Mouse (Mus musculus): ENCODE data around the gene Rap1b.
"Not testable (repeated sequence)": the region's sequence is repeated elsewhere in the genome, so short reads cannot be mapped to it uniquely, and the experiment has no call there.

The Rap1b gene

DNA sequence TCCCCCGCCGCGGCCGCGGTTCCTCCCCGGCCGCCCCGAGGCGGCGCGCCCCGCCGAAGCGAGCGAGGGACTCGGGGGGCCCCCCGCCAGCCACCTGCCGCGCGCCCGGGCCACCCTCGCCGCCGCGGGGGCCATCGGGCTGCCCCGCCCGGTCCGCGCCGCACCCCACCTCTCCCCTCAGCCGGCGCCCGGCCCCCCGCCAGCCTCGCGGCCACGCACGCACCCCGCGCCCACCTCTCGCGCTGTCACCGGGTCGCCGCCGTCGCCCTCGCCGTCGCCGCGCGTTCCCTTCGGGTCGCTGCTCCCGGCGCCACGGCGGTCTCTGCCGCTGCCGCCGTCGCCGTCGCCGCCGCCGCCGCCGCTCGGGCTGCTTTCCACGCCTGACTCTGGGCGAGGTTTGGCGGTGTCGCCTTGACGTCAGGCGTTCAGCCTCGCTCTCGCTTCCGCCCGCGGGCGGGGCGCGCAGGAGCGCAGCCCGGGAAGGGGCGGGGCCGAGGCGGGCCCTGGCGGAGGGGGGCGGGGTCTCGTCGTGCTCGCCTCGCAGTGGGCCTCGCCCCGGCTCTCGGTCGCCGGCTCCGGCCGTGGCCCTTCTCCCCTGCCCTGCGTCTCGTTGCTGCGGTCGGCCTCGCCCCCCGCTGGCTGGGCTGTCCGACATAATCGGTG, at the start of gene Rap1b:
TSS of gene Rap1b (minus strand) at position 439 of the 663 bp plus-strand sequence.
- DNase-seq (ENCODE audit: low read depth), result peak; percentile 95

- DNase-seq (ENCODE audit: low read depth), result no peak
Measured at GRCm38 (mm10) chr10:117895186-117895585, 49.4 kb upstream of the Rap1b start.

DNA sequence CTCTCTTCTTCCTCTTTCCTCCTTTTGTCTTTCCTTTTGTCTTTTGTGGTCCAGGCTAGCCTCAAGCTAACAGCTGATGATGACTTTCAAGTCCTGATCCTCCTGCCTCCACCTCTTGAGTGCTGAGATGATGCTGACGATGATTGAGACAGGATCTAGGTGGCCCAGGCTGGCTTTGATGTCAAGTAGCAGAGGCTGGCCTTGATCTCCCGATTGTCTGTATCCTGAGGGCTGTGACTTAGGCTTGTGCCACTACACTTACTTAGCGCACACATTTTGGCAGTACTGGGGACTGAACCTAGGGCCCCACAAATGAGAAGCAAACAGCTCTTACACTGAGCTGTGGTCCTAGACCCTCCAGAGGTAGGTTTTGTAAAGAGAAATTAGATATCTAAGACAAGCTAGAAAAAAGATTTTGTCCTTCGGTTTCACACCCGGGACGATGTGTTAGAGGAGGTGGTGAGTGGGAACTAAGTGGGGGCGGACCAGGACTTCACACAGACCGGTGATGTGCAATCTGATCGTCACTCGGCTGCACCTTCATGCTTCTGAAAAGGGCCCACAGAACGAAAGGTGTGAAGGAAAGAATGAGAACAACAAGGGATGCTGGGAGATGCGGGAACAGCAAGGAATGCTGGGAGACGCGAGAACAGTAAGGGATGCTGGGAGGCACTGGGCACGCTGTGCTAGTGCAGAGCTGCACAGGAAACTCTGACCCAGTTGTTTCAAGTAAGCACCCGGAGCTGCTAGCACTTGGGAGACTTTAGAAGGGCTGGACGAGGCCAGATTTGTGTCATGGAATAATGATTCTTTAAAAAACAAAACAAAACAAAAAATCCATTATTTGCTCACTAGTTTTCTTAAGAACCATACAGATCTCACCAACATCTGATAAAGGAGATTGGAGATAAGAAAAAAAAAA, 48.5 kb upstream of the Rap1b start:
- DNase-seq (ENCODE audit: low read depth), result peak; percentile 67

DNA sequence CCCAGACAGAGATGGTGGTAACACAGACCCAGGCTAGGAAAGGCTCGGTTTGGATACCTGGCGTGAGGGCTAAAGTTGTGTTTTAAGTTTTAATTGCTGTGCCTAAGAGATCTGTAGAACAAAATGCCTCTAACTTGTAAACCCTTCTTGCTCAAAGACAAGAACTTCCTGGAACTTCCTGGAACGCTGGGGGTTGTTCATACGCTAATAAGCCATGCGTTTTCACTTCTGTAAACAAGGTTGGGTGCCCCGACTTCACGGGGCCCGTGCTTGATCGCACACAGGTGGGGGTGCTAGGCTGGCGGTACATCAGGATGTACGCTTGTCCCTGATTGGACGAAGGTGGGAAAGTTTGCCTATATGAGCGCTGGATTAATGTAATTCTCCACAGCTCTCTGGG, 47.3 kb upstream of the Rap1b start:
- not testable (repeated sequence) for DNase-seq (ENCODE audit: low read depth)

DNA sequence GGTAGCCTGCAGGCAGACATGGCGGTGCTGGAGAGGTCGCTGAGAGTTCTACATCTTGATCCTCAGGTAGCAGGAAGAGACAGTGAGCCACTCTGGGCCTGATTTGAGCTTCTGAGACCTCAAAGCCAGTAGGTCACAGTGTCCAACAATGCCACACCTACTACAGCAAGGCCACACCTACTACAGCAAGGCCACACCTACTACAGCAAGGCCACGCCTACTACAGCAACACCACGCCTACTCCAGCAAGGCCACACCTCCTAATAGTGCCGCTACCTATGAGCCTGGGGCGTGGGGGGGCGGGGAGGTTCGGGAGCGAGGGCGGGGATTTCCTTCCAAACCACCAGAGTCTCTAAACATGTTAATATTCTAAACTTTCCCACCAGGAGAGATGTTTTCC, 45.5 kb upstream of the Rap1b start:
- DNase-seq (ENCODE audit: low read depth), result no peak

DNA sequence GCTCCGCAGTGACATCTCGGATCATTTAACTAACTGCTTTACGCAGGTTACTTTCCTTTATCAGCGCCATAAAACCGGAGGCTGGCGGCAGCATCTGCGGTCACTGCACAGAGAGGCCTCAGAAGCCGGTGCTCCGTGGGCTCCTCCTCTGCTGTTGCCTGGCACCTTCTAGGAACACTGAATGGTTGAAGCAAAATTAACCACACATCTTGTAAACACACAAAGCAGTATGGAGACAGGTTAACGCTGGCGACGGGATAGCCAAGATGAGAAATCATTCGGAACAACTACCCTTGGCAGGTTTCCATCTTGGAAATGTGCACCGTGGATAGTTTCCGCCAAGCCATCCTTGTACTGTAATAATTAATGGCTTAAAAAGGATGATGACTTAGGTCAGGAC, 43.0 kb upstream of the Rap1b start:
- peak; percentile 39 for DNase-seq (ENCODE audit: low read depth)

GRCm38 (mm10) chr10:117885358-117885757, 39.5 kb upstream of the Rap1b start:
- no peak for DNase-seq (ENCODE audit: low read depth)

- DNase-seq (ENCODE audit: low read depth), result no peak
Measured at GRCm38 (mm10) chr10:117884760-117885159, 38.9 kb upstream of the Rap1b start.

GRCm38 (mm10) chr10:117883438-117883837, 37.6 kb upstream of the Rap1b start:
- no peak for DNase-seq (ENCODE audit: low read depth)

GRCm38 (mm10) chr10:117878628-117879027, 32.8 kb upstream of the Rap1b start:
- DNase-seq (ENCODE audit: low read depth), result no peak

DNA sequence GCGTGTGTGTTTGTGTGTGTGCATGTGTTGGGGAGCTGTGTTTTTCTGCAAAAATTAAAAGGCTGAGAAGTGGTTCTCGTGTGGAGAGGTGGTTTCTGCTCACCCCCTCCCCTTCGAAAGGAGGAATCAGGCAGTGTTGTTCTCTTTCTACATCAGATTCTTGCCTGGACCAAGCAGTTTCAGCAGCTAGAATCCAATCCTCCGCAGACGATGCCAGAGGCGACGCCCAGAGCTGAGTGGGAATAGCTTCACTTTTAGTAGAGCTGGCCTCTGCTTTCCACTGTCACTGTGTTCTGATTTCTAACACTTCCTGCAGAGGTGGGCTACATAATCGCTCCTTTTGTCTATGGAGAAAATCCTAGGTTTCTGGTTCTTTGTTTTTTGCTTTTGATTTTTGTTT, 31.0 kb upstream of the Rap1b start:
- no peak for DNase-seq (ENCODE audit: low read depth)

DNA sequence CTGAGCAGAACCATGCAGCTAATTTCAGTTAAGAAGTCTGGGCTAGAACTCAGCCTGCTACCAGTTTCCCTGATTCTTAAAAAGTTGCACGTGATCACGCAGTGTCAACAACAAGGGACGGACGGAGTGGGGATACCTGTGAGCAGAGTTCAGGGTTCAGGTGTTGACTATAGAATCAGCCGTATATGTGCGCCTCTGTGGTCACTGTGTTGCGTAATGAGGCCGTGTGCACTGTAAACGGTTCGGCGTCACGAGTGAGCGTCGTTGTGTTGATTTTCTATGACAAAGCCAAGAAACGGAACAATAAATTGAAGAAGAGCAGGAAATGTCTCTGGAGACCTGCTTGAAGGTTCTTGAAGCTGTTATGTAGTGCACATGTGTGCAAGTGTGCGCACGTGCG, 30.6 kb upstream of the Rap1b start:
- DNase-seq (ENCODE audit: low read depth), result no peak

- DNase-seq (ENCODE audit: low read depth), result no peak
Measured at GRCm38 (mm10) chr10:117874936-117875335, 29.1 kb upstream of the Rap1b start.

DNA sequence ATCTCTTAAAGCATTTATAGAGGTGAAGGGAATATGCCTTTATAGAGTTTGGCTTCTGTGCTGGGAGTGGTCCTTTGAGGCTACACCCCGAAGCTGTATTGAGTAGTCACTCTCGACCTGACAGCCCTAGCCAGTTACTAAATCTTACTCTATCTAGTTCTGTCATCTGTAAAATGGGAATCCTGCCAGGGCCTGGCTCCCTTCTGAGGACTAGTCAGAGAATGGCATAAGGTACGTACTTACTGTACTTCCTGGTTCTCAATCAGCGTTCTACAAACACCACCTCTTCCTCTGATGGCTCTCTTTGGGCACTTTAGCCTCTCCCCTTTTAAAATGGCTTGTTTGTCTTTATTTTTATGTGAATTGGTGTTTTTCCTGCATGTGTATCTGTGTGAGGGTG, 28.1 kb upstream of the Rap1b start:
- DNase-seq (ENCODE audit: low read depth), result peak; percentile 66

DNA sequence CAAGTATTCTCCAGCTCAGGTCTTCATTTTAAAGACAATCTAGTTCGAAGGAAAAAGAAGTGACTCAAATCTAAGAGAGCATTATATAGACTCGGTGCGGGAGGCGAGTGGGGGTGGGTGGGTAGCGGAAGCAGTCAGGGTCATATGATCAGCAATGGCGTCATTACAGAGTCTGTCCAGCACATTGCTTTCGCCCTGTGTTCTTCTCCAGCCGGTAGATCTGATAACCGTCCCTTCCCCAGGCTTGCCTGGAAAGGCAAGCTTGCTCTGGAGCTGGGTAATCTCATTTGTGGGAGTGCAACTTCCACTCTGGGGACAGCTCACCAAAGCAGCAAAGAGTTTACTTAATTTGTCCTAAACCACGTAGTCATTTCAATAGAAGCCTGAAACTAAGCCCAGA, 26.6 kb upstream of the Rap1b start:
- DNase-seq (ENCODE audit: low read depth), result no peak

GRCm38 (mm10) chr10:117867301-117867700, 21.5 kb upstream of the Rap1b start:
- no peak for DNase-seq (ENCODE audit: low read depth)

GRCm38 (mm10) chr10:117866641-117867040, 20.8 kb upstream of the Rap1b start:
- no peak for DNase-seq (ENCODE audit: low read depth)

DNA sequence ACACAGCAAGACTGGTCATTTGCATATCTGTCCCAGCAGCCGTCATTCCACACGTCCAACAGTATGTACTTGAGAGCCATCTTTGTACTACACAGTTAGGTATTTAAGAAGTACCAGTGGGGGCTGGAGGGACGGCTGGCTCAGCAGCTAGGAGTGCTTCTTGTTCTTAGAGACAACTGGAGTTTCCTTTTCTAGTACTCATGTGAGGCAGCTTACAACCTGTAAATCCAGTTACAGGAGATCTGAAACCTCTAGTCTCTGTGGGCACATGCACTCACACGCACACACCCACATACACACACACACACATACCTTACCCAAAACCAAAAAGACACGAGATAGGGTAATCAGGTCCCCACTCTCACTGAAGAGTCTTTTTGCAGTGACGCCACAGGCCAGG, 18.9 kb upstream of the Rap1b start:
- peak; percentile 88 for DNase-seq (ENCODE audit: low read depth)

DNA sequence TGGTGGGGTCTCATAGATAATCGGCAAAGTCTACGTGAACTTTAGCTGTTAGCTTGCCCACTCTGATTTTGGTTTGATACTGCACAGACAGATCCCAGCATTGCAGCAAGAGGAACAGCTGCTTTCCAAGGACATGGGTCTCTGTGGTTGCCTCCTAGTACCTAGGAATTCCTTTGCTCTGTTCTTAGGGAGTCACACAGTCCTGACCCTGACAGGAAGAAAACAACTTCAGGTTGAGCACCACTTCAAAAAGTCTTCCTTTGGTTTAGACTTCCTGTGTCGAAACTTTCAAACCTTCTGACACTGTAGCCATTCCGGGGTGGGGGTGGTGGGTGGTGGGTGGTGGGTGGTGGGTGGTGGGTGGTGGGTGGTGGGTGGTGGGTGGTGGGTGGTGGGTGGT, 18.4 kb upstream of the Rap1b start:
- peak; percentile 70 for DNase-seq (ENCODE audit: low read depth)

- DNase-seq (ENCODE audit: low read depth), result no peak
Measured at GRCm38 (mm10) chr10:117862014-117862580, 16.3 kb upstream of the Rap1b start.

DNA sequence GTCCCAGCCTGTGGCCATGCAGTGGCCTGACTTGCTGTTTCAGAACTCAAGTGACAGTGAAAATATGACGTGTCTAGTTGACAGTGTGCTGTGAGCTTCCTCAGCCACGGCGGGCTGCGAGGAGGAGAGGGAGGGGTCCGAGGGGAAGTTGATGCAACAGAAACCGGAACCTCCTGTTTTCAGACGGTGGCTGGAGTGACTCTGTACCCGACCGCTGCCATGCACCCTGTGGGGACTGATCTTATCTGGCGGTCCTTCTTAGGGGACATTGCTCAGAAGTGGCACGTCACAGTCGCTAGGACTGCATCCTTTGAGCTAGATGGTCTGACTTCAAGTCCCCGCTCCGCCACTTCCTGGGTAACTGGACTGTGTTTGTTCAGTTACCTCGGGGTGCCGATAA, 15.1 kb upstream of the Rap1b start:
- DNase-seq (ENCODE audit: low read depth), result peak; percentile 78

GRCm38 (mm10) chr10:117860361-117860760, 14.5 kb upstream of the Rap1b start:
- no peak for DNase-seq (ENCODE audit: low read depth)

- peak; percentile 52 for DNase-seq (ENCODE audit: low read depth)
Measured at GRCm38 (mm10) chr10:117859800-117860199, 14.0 kb upstream of the Rap1b start.

Measured in naive thymus-derived CD4-positive, alpha-beta T cell, adult 2 months (primary cell).